Mouse (Mus musculus): ENCODE measurements at regions not wholly inside any gene's neighbourhood (a gene's known extent, or its start where the extent isn't known, plus 50 kb on each side); places are given as distances from the start of the nearest gene placed in this dataset.

DNA sequence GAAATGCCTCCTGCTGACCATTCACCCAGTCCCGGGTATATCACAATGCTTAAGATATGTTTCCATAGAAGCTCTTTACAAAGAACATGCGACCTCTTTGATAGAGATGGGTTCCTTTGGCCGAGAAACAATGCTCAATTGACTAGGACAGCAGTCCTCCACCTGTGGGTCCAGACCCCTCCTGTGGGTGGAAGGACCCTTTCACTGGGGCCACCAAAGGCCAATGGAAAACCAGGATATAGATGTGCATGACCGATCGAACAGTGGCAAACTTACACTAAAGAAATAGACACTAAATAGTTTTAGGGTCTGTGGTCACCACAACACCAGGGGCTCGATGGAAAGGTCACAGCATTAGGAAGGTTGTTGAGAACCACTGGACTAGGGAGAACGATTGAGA, 53.2 kb upstream of the Ezh2 start:
- no peak for ATAC-seq (ENCODE audit: insufficient number of reproducible peaks, insufficient read depth, low FRiP score, low read depth)
- Histone ChIP-seq H3K9me3 (ENCODE audit: control insufficient read depth, low read length) (no peaks in the 10 kb centered on the region), H3K4me2 (ENCODE audit: low read length) (no peak overlapping the region), H3K9ac (ENCODE audit: low read length) (no peak overlapping the region), H3K36me3 (ENCODE audit: control insufficient read depth, insufficient read depth, low read length) (no peaks in the 10 kb centered on the region), H3K27me3 (ENCODE audit: control insufficient read depth, insufficient read depth, low read length) (0 out of 2 replicates have a peak, but pooled peaks cover 3% of the 10 kb centered on the region), H3K27ac (replicated peaks in 1 of 2; ENCODE audit: control insufficient read depth in 1 of 2, insufficient read depth in 1 of 2, low read depth in 2 of 2, low read length in 2 of 2) (no peak overlapping the region), H3K4me1 (ENCODE audit: control insufficient read depth in 2 of 2, insufficient read depth in 2 of 2, low read length in 2 of 2) (no peaks in the 10 kb centered on the region), H3K4me3 (ENCODE audit: control insufficient read depth in 1 of 2, insufficient read depth in 1 of 2, low read depth in 1 of 2, low read length in 2 of 2) (no peak overlapping the region)
- WGBS: 82% methylated on average over 7 of the region's 7 CpGs

GRCm38 (mm10) chr6:47647876-47648275, 52.7 kb upstream of the Ezh2 start:
- Histone ChIP-seq H3K4me2 (ENCODE audit: low read length) (no peak overlapping the region), H3K9ac (ENCODE audit: low read length) (no peak overlapping the region), H3K9me3 (ENCODE audit: control insufficient read depth, low read length) (no peaks in the 10 kb centered on the region), H3K27me3 (ENCODE audit: control insufficient read depth, insufficient read depth, low read length) (0 out of 2 replicates have a peak, but pooled peaks cover 3% of the 10 kb centered on the region), H3K36me3 (ENCODE audit: control insufficient read depth, insufficient read depth, low read length) (no peaks in the 10 kb centered on the region), H3K27ac (replicated peaks in 1 of 2; ENCODE audit: control insufficient read depth in 1 of 2, insufficient read depth in 1 of 2, low read depth in 2 of 2, low read length in 2 of 2) (no peak overlapping the region), H3K4me3 (ENCODE audit: control insufficient read depth in 1 of 2, insufficient read depth in 1 of 2, low read depth in 1 of 2, low read length in 2 of 2) (no peak overlapping the region), H3K4me1 (ENCODE audit: control insufficient read depth in 2 of 2, insufficient read depth in 2 of 2, low read length in 2 of 2) (no peaks in the 10 kb centered on the region)
- ATAC-seq (ENCODE audit: insufficient number of reproducible peaks, insufficient read depth, low FRiP score, low read depth): no peak
- 80% methylated on average over 8 of the region's 8 CpGs for WGBS

- Histone ChIP-seq H3K27ac (replicated peaks in 1 of 2; ENCODE audit: control insufficient read depth in 1 of 2, insufficient read depth in 1 of 2, low read depth in 2 of 2, low read length in 2 of 2) (no peak overlapping the region), H3K9ac (ENCODE audit: low read length) (no peak overlapping the region), H3K4me2 (ENCODE audit: low read length) (no peak overlapping the region), H3K4me3 (ENCODE audit: control insufficient read depth in 1 of 2, insufficient read depth in 1 of 2, low read depth in 1 of 2, low read length in 2 of 2) (no peak overlapping the region), H3K27me3 (ENCODE audit: control insufficient read depth, insufficient read depth, low read length) (0 out of 2 replicates have a peak, but pooled peaks cover 3% of the 10 kb centered on the region), H3K4me1 (ENCODE audit: control insufficient read depth in 2 of 2, insufficient read depth in 2 of 2, low read length in 2 of 2) (no peaks in the 10 kb centered on the region), H3K36me3 (ENCODE audit: control insufficient read depth, insufficient read depth, low read length) (no peaks in the 10 kb centered on the region), H3K9me3 (ENCODE audit: control insufficient read depth, low read length) (no peaks in the 10 kb centered on the region)
- 70% methylated on average over 14 of the region's 14 CpGs for WGBS
- ATAC-seq (ENCODE audit: insufficient number of reproducible peaks, insufficient read depth, low FRiP score, low read depth): no peak
Observed at GRCm38 (mm10) chr6:47646731-47647567, 51.8 kb upstream of the Ezh2 start.

DNA sequence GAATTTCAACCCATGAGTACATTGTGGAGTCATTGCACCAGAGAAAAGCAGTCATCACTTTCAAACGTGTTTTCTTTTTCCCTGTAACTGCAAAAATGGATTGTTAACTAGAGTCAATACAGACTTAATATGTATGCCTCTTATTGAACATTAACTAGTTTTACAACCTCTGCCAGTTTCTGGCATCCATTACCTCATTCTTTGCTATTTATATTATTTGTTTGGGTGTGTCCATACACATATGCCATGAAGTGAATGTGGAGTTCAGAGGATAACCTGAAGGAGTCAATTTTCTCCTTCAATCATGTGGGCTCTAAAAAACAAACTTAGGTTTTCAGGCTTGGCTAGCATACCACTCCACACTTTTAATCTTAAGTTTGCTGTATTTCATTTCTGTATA, 50.9 kb upstream of the Ezh2 start:
- no peaks in the 10 kb centered on the region for H3K4me1 ChIP-seq (ENCODE audit: control insufficient read depth in 2 of 2, insufficient read depth in 2 of 2, low read length in 2 of 2)
- H3K4me3 ChIP-seq (ENCODE audit: control insufficient read depth in 1 of 2, insufficient read depth in 1 of 2, low read depth in 1 of 2, low read length in 2 of 2): no peak overlapping the region
- no peak overlapping the region for H3K27ac ChIP-seq (replicated peaks in 1 of 2; ENCODE audit: control insufficient read depth in 1 of 2, insufficient read depth in 1 of 2, low read depth in 2 of 2, low read length in 2 of 2)
- H3K36me3 ChIP-seq (ENCODE audit: control insufficient read depth, insufficient read depth, low read length): no peaks in the 10 kb centered on the region
- H3K9ac ChIP-seq (ENCODE audit: low read length): no peak overlapping the region
- no peaks in the 10 kb centered on the region for H3K9me3 ChIP-seq (ENCODE audit: control insufficient read depth, low read length)
- 50% methylated on average over 1 of the region's 1 CpGs for WGBS
- H3K27me3 ChIP-seq (ENCODE audit: control insufficient read depth, insufficient read depth, low read length): 0 out of 2 replicates have a peak, but pooled peaks cover 3% of the 10 kb centered on the region
- no peak for ATAC-seq (ENCODE audit: insufficient number of reproducible peaks, insufficient read depth, low FRiP score, low read depth)
- no peak overlapping the region for H3K4me2 ChIP-seq (ENCODE audit: low read length)
